Mouse (Mus musculus) olfactory bulb, adult 2 months (tissue): ENCODE measurements at regions not wholly inside any gene's neighbourhood (a gene's known extent, or its start where the extent isn't known, plus 50 kb on each side); places are given as distances from the start of the nearest gene placed in this dataset.

Experiments used
- H3K27ac ChIP-seq: fragments of 200-500 bp; 2 replicates; pipeline ENCODE4 v1.5.1; 2012; ENCODE audit warnings: low read depth, low read length; ENCODE audit not compliant: insufficient read depth
- H3K4me1 ChIP-seq: fragments of 200-500 bp; 2 replicates; pipeline ENCODE4 v1.6.1; 2012; ENCODE audit warnings: low read length; ENCODE audit not compliant: control insufficient read depth, insufficient read depth
- H3K4me3 ChIP-seq: fragments of 200-500 bp; 2 replicates; pipeline ENCODE4 v1.5.1; 2012; ENCODE audit warnings: mild to moderate bottlenecking, low read depth, low read length, moderate library complexity; ENCODE audit not compliant: insufficient read depth
- CTCF ChIP-seq: fragments of 200-500 bp; IDR thresholded peaks from 2 replicates; pipeline ENCODE4 v1.5.1; 2012; ENCODE audit warnings: low read depth, mild to moderate bottlenecking, low read length, moderate library complexity; ENCODE audit not compliant: insufficient read depth
- POLR2A ChIP-seq: fragments of 200-500 bp; IDR thresholded peaks from 2 replicates; pipeline ENCODE4 v1.6.1; 2012; ENCODE audit warnings: mild to moderate bottlenecking, low read depth, low read length, moderate library complexity; ENCODE audit not compliant: insufficient read depth
- WGBS: fragments of 180-500 bp; shearing (Covaris S2); methylation state at CpG from one replicate; pipeline ENCODE4 v1.1.7; 2018; 5-methylcytosine and 5-hydroxymethylcytosine counted together

- TF ChIP-seq CTCF (no peak), POLR2A (no peak)
- Histone ChIP-seq H3K4me1 (peaks cover 4% of the 10 kb centered on the region; the same call in 1 of the 2 replicates), H3K4me3 (no peak overlapping the region), H3K27ac (no peak overlapping the region)
- 37% methylated on average over 14 of the region's 14 CpGs for WGBS
Measured at GRCm38 (mm10) chr10:118970457-118971175, 100.6 kb upstream of the Dyrk2 start.

DNA sequence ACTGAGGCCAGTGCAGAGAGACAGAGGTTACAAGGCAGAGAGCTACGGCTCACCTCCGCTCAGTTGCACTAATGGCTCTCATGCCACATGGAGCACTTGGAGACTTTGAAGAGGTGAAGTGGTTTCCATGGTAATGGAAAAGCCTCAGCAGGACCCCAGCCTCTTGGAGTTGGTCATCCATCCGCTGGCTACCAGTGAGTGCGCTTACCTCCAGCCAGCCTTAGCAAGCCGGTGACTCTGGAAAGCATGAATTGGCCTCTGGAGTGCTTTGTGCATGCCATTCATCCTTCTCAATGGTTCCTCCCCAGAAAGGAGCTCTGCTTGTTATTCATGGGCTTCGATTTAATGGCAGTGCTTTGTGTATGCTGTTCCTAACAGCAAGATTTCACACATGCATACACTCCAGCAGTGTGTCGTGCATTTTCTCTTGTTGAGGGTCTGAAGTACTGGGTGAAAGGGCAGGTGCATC lies 91.7 kb upstream of the Dyrk2 start:
- TF ChIP-seq POLR2A (no peak), CTCF (no peak)
- Histone ChIP-seq H3K27ac (no peak overlapping the region), H3K4me3 (no peak overlapping the region), H3K4me1 (peaks cover 6% of the 10 kb centered on the region; the same call in 1 of the 2 replicates)
- WGBS = 60% methylated on average over 7 of the region's 7 CpGs

GRCm38 (mm10) chr10:118960076-118960475 lies 90.1 kb upstream of the Dyrk2 start:
- WGBS = 51% methylated on average over 6 of the region's 6 CpGs
- TF ChIP-seq CTCF = no peak
- TF ChIP-seq POLR2A = no peak
- no peak overlapping the region for H3K4me3 ChIP-seq
- H3K27ac ChIP-seq = no peak overlapping the region
- H3K4me1 ChIP-seq = peaks cover 8% of the 10 kb centered on the region

- no peak for TF ChIP-seq POLR2A
- TF ChIP-seq CTCF = no peak
- WGBS = 40% methylated on average over 8 of the region's 8 CpGs
- H3K27ac ChIP-seq = no peak overlapping the region
- H3K4me3 ChIP-seq = no peak overlapping the region
- H3K4me1 ChIP-seq = peaks cover 8% of the 10 kb centered on the region
Measured at GRCm38 (mm10) chr10:118959623-118960022, 89.6 kb upstream of the Dyrk2 start.

DNA sequence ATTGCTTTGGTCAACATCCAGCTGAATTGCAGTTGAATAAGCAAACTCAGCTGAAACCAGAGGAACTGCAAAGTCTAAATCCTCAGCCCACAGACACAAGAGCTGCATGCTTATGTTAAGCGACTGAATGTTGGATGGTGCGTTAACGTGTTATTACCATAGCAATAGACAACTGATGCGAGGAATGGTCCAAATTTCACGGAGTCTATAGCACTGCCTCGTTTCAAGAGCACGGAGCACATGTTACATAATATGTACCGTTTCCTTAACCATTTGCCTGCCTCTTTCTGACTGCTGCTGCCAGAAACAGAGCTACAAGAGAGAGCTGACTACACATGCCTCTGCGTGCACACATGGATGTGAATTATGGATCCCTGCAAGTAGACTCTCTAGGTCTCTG lies 86.3 kb upstream of the Dyrk2 start:
- 35% methylated on average over 9 of the region's 9 CpGs for WGBS
- TF ChIP-seq CTCF (no peak), POLR2A (no peak)
- Histone ChIP-seq H3K27ac (no peak overlapping the region), H3K4me3 (no peak overlapping the region), H3K4me1 (peaks cover 12% of the 10 kb centered on the region)

GRCm38 (mm10) chr10:118953440-118953839 lies 83.4 kb upstream of the Dyrk2 start:
- 87% methylated on average over 6 of the region's 6 CpGs for WGBS
- no peak for TF ChIP-seq CTCF
- TF ChIP-seq POLR2A = no peak
- no peak overlapping the region for H3K27ac ChIP-seq
- H3K4me1 ChIP-seq = peaks cover 6% of the 10 kb centered on the region
- no peak overlapping the region for H3K4me3 ChIP-seq

GRCm38 (mm10) chr10:118952756-118953155 lies 82.7 kb upstream of the Dyrk2 start:
- WGBS = 53% methylated on average over 9 of the region's 9 CpGs
- Histone ChIP-seq H3K4me1 (peaks cover 6% of the 10 kb centered on the region), H3K4me3 (no peak overlapping the region), H3K27ac (0 out of 2 replicates have a peak overlapping the region, but pooled peaks have one; percentile 21)
- TF ChIP-seq POLR2A (no peak), CTCF (no peak)

GRCm38 (mm10) chr10:118947724-118948123 lies 77.7 kb upstream of the Dyrk2 start:
- Histone ChIP-seq H3K4me3 (no peak overlapping the region), H3K27ac (no peak overlapping the region), H3K4me1 (peaks cover 2% of the 10 kb centered on the region; the same call in 1 of the 2 replicates)
- WGBS = 93% methylated on average over 6 of the region's 6 CpGs
- TF ChIP-seq CTCF = no peak
- no peak for TF ChIP-seq POLR2A

GRCm38 (mm10) chr10:118947016-118947674 lies 77.1 kb upstream of the Dyrk2 start:
- Histone ChIP-seq H3K4me3 (no peak overlapping the region), H3K27ac (no peak overlapping the region), H3K4me1 (no peaks in the 10 kb centered on the region)
- WGBS = 64% methylated on average over 9 of the region's 9 CpGs
- TF ChIP-seq CTCF (no peak), POLR2A (no peak)
